Mouse (Mus musculus) cerebellum, adult 11 months (tissue): ENCODE results near the gene Nid1.
A peak's percentile ranks its signal among the peaks of the same experiment; 100 is the strongest.
"Not testable (repeated sequence)": the region's sequence is repeated elsewhere in the genome, so short reads cannot be mapped to it uniquely, and the experiment has no call there.

ENCODE experiments used
- DNase-seq: peaks from one replicate; pipeline ENCODE4 v3.0.0; 2022

The Nid1 gene

DNA sequence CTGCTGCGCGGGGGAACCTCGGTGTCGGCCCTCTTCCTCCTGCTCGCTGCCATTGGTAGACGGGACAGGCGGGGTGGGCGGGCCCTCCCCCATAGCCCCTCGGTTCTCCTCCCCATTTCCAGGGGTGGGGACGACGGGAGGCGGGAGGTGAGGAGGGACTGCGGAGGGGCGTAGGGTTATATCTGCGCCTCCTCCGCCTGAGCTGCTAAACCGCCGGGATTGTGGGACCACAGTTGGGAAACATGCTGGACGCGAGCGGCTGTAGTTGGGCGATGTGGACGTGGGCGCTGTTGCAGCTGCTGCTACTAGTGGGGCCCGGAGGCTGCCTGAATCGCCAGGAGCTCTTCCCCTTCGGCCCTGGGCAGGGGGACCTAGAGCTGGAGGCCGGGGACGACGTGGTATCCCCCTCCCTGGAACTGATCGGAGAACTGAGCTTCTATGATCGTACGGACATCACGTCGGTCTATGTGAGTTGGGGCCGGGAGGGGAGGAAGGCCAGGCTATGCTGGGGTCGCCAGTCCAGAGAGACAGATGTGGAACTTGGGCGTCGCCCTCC lies at the start of gene Nid1:
Gene Nid1, plus strand, starts transcription at position 92 of the 556 bp plus-strand sequence.
- DNase-seq = not testable (repeated sequence)

DNA sequence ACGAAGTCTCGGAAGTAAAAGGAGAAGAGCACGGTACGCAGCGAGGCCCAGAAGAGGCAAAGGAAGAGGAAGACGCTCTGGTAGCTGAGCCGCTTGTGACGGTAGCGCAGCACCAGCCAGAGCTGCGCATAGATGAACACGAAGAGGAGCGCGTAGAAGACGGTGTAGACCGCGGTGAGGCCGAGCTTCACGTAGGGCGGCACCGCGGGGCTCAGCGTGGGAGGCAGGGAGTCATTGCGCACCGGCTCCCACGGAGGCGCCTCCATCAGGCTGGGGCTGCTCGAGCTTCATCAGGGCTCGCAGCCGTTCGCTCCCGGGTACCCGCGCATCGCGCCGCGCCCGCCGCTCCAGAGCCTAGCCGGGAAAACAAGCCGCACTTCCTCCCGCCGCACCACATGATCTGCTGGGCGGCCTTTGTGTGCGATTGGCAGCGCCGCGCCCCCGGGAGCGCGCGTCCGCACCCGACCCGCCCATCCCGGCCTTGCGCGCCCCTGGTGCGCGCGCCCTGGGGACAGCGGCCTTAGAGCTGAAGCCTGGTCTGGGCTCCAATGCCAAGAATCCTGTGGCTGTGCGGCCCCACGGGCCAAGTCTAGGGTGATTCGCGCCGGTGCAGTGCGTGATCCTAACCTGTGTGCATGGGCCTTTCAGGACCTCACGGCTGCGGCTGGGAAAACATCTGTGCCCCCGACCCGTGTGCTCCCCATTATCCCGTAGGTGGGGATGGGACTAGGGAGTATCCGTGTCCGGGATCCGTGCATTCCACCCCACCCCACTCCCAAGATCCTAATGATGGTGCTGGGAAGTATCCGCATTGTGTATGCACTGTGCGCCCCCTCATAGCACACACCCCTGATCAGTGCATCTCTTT lies 43.9 kb upstream of the Nid1 start, which contains the start of gene Gpr137b:
Gene Gpr137b, minus strand, starts transcription at position 787 of the 868 bp plus-strand sequence.
- peak; percentile 33 for DNase-seq

DNA sequence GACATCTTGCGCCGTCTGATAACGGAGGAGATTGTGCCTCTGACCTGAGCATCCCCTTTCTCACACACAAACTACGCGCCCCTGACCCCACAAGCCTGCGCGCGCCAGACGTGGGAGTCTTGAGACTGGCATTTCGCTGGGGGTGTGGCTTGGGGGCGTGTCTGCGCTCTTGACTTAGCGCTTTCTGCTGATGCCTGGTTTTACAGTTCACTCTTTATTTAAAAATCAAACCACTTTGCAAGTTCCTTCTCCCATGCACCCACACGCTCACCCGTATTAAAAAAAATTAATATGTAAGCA lies 43.3 kb upstream of the Nid1 start:
- DNase-seq = not testable (repeated sequence)

DNA sequence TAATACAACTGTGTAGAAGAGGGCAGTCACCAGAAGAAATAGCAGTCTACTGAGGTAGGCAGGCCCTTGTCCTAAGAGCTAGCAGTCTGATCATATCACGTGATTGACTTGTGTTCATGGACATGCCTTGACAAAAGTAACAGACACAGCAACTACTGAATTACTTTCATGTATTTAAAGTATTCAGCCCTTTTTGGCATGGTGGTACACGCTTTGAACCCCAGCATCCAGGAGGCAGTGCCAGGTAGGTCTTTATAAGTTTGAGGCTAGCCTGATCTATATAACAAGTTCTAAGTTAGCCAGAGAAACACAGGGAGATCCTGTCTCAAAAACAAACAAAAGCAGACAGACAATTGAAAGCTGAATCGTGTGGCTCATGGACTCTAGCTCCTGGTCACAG lies 36.5 kb upstream of the Nid1 start:
- not testable (repeated sequence) for DNase-seq

DNA sequence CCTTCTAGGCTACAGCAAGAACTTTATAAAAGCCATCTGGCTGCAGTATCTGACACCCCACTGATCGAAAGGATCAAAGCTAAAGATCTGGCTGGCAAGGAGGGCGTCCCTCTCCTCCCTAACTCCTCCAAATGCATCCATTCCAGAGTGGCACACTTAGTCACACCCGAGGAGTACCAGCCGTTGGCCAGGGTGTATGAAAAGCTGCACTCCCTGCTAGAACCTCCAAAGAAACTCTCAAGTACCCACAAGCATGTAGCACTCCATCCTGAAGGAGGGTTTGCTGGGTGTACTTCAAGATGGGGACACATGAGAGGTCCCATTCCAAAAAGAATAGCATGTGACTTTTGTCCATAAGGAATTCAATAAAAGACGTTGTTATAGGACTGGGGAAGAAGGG lies 34.5 kb upstream of the Nid1 start:
- DNase-seq = not testable (repeated sequence)

DNA sequence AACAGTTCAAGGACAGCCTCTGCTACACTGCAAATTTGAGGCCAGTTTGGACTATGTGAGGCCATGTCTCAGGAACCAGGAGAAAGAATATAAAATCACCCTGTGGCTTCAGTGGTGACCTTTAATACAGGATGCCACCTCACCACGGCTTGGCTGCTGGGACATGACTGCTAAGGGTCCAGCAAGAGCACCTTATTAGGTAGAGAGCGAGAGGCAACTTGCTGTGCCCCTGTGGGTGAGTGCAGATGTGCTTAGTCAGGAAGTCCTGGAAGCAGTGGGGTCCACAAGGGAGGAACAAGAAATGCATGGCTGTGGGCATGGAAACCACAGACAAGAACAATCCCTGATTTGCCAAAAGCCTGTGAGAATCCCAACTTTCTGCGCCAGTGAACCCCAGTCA lies 34.0 kb upstream of the Nid1 start:
- not testable (repeated sequence) for DNase-seq

DNA sequence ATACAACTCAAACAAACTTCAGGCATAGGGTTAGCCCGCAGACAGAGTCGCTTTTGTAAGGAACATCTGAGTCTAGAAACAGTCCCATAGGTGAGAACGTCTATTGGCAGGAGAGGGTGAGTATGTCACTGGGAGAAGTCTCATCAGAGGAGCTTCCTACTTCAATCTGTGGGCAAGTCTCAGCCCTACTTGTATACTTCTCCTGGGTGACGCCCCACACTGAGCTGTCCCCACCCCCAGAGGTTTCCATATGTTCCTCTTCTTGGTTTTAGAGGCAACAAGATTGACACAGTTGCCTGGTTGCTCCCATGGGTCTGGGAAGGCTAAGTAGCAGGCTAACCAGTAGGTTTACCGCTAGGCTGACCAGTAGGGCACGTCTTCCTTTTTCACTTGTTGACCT lies 33.5 kb upstream of the Nid1 start:
- DNase-seq = not testable (repeated sequence)

DNA sequence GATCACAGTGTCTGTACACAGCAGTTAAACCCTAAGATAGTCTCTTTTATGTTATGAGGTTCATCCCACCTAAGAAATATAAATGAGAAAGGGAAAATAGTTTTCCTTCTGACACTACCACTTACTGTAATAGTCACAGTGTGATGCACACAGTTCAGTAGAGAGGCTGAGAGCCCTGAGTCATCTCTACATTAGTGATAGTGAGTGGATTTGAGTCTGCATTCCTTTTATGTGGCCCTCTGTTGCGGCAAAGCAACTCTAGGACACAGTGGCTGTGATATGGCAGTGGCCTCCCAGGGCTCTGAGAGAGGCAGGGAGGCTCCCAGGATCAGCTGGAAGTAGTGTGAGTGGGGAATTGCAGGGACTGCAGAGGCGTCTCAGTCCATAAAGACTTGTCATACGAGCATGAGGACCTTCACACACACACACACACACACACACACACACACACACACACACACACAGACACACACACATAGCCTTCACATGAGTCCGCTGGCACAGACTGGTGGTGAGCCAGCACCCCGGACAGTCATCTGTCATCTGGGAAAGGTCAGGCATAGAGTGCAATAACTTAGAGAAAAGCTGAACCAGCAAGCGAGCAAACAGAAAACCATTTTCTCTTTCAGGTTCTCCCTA lies 32.7 kb upstream of the Nid1 start:
- not testable (repeated sequence) for DNase-seq

DNA sequence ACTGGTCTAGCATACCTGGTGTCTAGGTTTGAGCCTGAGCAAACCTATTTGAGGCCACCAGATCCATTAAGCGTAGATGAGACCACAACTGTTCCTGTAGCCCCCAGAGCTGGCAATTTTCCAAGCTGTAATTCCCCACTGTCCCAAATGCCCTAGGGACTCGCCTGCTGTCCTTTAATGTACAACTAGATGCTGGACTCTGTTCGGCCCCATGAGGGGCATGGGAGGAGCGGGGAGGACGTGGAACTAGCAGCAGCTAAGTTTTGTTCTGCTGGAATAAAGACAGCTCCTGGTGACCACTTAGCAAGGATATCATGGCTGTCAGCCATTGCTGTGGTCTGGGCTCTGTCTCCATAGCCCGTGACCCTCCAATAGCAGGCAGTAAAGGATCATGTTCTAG lies 31.8 kb upstream of the Nid1 start:
- not testable (repeated sequence) for DNase-seq

DNA sequence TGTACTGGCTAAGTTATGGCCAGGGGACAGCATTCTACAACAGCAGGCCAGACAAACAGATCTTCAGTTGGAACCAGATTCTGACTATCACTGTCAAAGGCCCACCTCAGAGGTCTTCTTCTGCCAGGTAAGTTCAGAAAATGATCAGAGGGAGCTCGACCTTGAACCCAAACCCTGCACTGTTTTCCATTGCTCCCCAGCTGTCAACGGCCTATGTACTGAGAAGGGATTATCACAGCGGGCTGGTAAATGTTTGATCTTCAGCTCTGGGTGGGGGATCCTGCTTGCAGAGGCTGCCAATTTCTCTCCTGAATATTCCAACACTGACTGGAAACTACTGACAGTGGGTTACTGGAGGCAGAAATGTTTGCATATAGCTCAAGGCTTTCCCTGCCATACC lies 23.1 kb upstream of the Nid1 start:
- no peak for DNase-seq

DNA sequence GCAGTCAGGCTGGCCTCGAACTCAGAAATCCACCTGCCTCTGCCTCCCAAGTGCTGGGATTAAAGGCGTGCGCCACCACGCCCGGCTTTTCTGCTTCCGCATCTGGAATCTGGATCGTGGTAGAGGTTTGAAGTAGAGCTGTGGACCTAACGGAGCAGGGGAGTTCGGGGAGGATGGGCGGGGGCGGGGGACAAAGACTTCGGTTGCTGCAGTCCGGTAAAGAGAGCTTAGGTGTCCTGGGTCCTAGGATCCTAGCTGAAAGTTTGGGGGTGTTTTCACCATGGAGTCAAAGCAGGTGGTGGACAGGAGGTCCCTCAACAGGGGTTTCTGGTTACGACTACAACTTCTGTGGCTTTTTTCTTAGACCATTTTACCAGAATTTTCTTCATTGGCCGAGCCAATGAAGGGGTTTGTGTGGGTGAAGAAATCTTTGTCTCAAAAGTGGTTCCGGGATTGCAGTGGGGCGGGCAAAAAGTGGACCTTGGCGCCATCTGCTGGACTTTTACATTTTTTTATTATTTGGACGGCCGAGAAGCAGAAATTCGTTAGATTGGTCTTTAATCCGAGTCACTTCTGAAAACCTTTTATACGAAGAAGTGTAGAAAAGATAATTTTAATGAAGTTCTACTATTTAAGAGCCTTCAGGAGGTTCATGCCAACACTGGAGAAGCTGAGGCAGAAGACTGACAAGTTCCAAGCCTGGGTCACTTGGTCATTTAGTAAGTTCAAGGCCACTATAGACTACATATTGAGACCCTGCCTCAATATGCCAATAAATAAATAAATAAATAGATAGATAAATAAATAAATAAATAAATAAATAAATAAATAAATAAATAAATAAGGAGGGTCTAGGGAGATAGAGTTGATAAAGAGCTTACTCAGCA lies 22.0 kb upstream of the Nid1 start:
- peak; percentile 11 for DNase-seq

DNA sequence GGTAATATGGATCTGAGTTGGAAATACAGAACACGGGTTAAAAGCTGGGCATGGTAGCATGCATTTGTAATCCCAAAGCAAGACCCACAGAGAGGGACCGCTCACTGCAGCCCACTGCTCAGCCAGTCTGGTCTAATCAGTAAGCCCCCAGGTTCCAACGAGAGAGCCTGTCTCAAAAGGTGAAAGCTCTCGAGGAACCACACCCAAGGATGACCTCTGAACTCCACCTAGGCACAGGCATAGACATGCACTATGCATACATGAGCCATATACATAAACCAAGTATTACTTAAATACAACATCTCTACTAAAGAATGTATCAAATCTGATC lies 21.4 kb upstream of the Nid1 start:
- DNase-seq = not testable (repeated sequence)

DNA sequence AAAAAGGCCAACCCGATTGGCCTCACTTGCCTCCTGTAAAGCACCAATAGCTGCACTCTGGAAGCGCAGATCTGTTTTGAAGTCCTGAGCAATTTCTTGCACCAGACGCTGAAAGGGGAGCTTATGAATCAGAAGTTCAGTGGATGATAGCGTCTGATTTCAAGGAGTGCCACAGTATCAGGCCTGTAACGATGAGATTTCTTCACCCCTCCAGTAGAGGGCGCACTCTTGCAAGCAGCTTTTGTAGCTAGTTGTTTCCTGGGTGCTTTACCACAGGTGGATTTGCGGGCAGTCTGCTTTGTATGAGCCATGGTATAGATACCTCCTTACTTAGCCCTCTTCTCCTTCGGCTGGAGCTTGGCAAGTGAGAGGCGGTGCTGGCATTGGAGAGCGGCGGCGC lies 18.5 kb upstream of the Nid1 start:
- DNase-seq = not testable (repeated sequence)

DNA sequence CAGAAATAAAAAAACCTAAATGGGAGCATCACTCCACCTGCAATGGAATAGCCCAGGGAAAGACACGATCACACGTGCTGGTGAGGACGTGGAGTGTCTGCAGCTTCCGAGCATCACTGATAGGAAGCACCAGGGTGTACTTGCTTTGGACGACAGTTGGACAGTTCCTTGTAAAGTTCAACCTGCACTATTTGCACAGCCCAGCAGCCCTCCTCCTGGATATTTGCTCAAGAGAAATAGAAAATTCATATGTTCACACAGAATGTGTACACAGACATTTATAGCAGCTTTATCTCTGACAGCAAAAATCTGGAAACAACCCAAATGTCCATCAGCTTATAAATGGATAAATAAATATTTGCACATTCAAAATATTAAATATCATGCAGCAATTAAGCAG lies 14.1 kb upstream of the Nid1 start:
- not testable (repeated sequence) for DNase-seq

DNA sequence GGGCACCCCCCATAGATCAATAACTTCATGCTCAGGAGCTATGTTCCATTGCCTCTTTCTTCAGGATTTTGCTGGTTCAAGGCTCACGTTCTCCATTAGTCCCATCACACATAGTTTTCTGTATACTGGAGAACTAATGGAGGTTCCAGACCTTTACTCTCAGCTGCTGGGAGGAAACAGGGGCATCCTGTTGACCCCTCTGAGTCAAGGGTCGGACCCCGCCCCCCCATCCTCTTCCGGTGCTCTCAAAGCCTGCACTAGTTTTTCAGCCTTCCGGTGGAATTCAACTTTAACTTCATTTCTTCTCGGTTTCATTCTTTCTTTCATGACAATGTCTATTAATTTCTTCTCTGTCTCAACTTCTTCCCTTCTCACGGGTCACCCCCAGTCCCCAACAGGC lies 1.2 kb upstream of the Nid1 start:
- not testable (repeated sequence) for DNase-seq

DNA sequence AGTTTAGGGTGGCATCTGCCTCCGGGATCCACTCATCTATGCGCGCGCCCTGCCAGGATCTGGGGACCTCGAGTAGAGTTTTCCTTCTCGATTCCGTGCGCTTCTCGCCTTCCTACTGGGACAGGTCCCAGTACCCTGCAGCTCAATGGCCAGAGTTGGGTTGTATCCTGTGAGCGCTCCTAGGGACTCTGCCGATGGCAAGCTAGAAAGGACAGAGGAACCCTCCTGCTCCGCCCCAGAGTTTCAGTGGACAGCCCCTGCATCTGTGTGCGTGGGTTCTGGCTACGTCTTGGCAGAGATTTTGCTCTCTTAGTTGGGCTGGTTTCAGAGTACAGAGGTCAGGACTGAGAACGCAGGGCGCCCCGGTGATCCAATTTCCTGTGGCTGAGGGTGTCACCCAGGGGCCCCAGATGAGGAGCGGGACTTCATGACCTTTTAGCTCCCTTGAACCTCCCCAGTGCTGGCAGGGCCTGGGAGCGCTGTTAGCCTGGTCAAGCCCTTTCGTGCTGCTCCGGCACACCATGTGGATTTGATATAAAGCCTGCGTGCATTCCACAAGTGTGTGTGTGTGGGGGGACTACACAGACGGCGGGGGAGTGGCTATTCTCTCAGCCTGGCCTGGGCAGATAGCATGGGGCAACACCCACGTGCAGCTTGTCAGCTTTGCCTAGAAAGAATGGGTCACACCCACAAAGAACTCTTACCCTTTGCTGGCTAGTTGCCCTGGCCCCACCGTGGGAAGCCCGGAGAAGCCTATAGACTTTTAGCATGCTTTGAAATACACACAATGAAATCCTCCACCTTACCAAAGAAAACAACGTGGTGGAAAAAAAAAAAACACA lies 982 bp downstream of the Nid1 start:
- DNase-seq = not testable (repeated sequence)

DNA sequence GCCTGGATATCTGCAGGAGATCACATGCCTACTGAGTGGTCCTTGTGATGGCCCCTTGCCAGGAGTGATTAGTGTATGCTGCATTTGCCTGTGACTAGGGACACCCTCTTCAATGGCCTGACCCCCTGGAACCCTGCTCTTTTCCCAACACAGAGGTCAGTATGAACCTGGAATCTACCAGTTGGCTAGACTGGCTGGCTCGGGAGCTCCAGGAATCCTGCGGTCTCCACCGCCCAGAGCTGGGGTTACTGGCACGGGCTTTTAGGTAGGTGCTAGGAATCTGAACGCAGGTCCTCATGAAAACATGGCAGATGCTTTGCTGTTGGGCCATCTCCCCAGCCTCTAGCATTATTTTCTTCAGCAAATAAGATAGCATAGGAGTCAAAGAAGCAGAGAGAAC lies 8.2 kb downstream of the Nid1 start:
- DNase-seq = not testable (repeated sequence)

DNA sequence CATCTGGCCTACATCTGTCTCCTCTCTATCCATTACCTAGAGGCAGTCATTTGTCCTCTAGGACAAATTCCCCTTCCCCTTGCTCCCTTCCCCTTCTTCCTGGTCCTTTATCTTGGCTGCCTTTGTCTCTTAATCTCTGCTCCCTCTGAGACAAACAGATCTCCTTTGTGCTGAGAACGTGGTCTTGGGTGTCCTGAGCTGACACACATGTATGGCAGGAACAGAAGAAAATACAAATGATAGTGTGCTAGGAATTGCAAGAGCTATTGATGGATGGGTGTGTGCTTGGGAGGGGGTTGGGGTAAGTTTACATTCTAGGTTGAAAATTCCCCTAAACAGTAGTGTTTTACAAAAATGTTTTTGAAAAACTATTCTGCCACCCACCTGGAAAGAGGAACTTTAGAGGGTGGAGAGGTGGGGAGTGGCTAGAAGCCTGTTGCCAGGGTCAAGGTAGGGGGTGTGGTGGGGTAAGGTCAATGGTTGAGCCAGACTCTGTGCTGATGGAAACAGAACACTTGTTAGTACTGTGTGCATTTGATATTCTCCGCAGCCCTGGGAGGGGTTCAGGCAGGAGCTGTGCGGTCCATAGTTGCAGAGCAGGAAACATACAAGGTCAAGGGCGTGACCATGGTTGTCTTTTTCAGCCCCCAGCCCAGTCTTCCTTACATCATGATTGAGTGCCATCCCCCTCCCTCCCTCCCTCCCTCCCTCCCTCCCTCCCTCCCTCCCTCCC lies 9.5 kb downstream of the Nid1 start:
- not testable (repeated sequence) for DNase-seq

DNA sequence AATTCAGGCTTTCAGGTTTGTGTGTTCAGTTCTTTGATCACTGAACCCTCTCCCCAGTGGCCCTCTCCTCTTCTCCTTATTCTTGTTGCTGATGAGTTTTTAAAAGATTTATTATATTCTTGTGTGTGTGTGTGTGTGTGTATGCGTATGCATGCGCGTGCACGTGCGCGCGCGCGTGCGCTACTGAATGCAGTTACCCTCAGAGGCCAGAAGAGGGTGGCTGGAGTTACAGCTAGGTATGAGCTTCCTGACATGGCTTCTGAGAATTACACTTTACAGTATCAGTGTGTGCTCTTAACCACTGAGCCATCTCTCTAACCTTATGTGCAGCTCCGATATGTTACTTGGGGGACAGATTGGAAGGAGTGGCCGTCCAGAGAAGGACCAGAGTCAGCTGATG lies 12.6 kb downstream of the Nid1 start:
- not testable (repeated sequence) for DNase-seq

DNA sequence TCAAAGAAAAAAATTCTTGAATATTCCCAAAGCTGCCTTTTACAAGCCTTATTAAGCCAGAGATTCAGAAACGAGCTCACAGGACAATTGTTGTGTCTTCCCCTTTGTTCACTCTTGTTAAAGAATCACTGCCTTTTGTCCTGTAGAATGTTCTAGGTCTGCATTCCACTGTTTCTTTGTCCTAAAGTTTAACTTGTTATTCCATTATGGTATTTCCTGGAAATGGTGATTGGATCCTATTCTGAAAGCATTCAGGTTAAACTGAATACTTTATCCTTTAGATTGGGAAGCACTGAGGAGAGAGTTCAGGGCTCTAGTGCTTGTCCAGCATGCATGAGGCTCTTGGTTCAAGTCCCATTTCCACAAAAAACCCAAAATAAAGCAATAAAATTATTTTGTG lies 13.6 kb downstream of the Nid1 start:
- not testable (repeated sequence) for DNase-seq

DNA sequence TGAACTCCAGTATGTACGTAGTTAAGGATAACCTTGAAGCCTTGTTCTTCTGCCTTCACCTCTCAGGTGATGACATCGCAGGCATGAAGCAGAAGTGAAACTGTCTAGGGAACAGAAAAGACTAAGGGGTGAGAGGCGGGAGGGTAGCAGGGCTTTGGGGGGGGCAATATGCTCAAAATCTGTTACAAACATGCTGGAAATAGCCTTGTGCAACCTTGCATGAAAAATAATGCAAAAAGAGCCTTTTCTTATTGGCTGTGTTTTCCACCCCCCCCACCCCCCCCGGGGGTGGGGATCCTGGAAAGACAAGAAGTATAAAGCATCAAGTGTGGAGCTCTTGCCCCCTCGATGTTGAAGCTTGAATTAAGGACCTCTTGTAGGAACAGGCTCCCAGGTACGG lies 16.0 kb downstream of the Nid1 start:
- not testable (repeated sequence) for DNase-seq
